Mouse (Mus musculus) ES-Bruce4 (cell line): ENCODE data around the gene Ptpdc1.

Experiments used
- CTCF ChIP-seq: IDR thresholded peaks from one replicate; pipeline ENCODE4 v1.8.1; 2011; ENCODE audit warnings: low read depth, low read length
- EP300 ChIP-seq: IDR thresholded peaks from 2 replicates; pipeline ENCODE4 v1.6.1; 2011; ENCODE audit warnings: low read depth, low read length; ENCODE audit not compliant: insufficient read depth
- POLR2A ChIP-seq: IDR thresholded peaks from one replicate; pipeline ENCODE4 v1.8.1; 2011; ENCODE audit warnings: low read length; ENCODE audit not compliant: insufficient read depth

- TF ChIP-seq POLR2A (no peak), CTCF (no peak), EP300 (no peak)
Observed at GRCm38 (mm10) chr13:48594031-48594430, 31.4 kb downstream of the Ptpdc1 start.
